Mouse (Mus musculus): ENCODE results near the gene Stard7. TPM values are rescaled to one million over a fixed set of nuclear protein-coding genes. Genes with fewer than 3 reads are reported as not detected.

Gene Stard7
- 100 to 1,000 TPM; 157 to 170 TPM for total RNA-seq (2021)

GRCm38 (mm10) chr2:127269491-127270299 lies at the start of gene Stard7:
TSS of gene Stard7 (plus strand) at chr2:127270218.
- intact Hi-C loops (cut with DNase I) = loop anchor here (2.0 kb wide), 1 partner anchor 21 kb away; no protein-coding TSS in a partner anchor
- peak; percentile 93 to 94 for DNase-seq

DNA sequence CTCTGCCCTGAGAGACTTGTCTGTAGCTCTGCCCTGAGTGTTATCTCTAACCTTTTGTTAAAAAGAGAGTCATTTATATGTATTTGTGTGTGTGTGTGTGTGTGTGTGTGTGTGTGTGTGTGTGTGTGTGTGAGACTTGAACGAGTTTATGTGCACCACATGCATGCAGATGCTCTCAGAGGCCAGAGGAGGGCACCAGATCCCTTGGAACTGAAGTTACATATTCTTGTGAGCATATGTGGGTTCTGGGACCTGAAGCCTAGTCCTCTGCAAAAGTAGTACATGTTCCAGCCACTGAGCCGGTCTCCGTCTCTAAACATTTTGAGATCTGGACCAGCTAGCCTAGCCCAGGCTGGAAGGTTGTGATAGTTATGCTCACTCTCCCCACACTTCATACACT lies 44.8 kb upstream of the Stard7 start:
- intact Hi-C loops (cut with DNase I) = no loop called here

GRCm38 (mm10) chr2:127237897-127238610 lies 32.0 kb upstream of the Stard7 start:
- intact Hi-C loops (cut with DNase I) = no loop called here
- no peak for DNase-seq

More for the DNA sequence above, 44.8 kb upstream of the Stard7 start:
- no peak for DNase-seq

GRCm38 (mm10) chr2:127240065-127240464 lies 30.0 kb upstream of the Stard7 start:
- intact Hi-C loops (cut with DNase I) = no loop called here
- DNase-seq = no peak

DNA sequence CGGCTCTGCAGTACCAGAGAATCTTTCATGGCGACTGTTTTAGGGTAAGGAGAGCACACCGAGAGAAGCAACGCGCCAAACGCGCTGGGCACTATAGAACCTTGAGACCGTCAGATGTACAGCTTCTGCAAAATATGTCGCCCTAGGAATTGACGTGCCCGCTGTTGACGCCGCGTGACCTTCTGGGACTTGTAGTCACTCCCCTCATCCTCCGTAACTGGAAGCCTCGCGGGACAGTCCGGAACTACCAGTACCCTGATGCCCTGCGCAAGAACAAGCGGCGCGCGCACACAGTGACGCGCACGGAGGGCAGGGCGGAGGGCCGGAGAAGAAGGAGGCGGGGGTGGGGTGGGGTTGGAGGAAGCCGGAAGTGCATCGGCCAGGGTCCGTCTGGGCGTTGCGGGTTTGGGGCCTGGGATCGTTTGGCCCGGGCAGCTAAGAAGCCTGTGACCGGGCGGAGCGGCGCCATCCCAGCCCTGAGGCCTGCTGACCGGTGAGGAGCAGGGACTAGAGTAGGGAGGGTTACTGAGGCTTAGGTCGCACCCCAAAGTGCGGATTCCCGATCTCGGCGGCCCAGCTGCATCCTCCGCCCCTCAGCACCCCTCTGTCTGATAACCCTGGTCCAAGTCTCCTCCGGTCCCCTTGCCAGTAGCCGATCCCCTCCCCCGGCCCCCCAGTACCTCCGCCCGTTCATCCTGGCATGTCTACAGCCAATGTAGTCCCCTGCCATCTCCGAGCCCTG lies 22.3 kb upstream of the Stard7 start, which contains the start of the genes Ciao1 and Tmem127:
Gene Ciao1, minus strand, starts transcription at position 225 of the 742 bp plus-strand sequence.
Gene Tmem127, plus strand, starts transcription at position 317 of the 742 bp plus-strand sequence.
- peak; percentile 94 to 95 for DNase-seq
- intact Hi-C loops (cut with DNase I) = loop anchor here (2.0 to 5.0 kb wide), 4 partner anchors 23 to 315 kb away; partner anchors contain the start of genes 1810024B03Rik, Snrnp200, Sppl2a and Stard7

GRCm38 (mm10) chr2:127248334-127249004 lies 21.5 kb upstream of the Stard7 start:
- intact Hi-C loops (cut with DNase I) = loop anchor here (2.0 to 5.0 kb wide), 4 partner anchors 22 to 316 kb away; partner anchors contain the start of genes 1810024B03Rik, Snrnp200, Sppl2a and Stard7
- peak; percentile 35 to 40 for DNase-seq

GRCm38 (mm10) chr2:127250291-127251008 lies 19.6 kb upstream of the Stard7 start:
- DNase-seq = no peak
- intact Hi-C loops (cut with DNase I) = no loop called here

GRCm38 (mm10) chr2:127251457-127251856 lies 18.6 kb upstream of the Stard7 start:
- no peak for DNase-seq
- intact Hi-C loops (cut with DNase I) = no loop called here

GRCm38 (mm10) chr2:127251880-127252527 lies 18.0 kb upstream of the Stard7 start:
- peak in 1 of 2 experiments; percentile 36 for DNase-seq
- intact Hi-C loops (cut with DNase I) = no loop called here

DNA sequence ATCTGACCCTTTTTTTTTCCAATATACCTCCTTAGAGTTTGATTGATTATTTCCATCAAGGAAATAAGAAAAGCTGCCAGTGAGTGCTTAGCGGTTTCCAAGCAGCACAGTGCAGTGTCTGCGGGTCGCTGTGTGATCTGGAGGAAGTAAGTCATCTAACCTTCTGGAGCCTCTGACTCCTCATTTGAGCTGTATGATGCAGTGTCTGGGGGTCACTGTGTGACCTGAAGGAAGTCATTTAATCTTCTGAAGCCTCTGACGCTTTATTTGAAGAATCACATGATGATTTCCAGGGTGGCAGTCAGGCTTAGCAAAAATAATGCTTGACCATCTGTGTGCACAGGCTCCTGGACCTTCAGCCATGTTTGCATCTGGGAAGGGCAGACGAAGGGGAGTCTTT lies 17.2 kb upstream of the Stard7 start:
- intact Hi-C loops (cut with DNase I) = no loop called here
- no peak for DNase-seq

- no peak for DNase-seq
- intact Hi-C loops (cut with DNase I) = no loop called here
Measured at GRCm38 (mm10) chr2:127254604-127255134, 15.3 kb upstream of the Stard7 start.

DNA sequence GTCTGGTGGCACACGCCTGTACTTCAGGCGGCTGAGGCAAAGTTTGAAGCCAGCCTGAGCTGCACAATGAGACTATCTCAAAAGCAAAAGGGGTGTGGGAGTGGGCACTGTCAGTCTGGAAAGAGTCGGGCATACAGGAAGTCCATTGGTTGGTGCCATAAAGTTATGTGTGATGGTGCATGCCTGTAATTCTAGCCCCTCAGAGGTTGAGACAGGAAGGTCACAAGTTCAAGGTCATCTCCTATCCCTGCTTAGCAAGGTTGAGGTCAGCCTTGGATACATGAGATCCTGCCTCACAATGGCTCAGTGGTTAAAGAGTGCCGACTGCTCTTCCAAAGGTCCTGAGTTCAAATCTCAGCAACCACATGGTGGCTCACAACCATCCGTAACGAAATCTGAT lies 14.7 kb upstream of the Stard7 start:
- intact Hi-C loops (cut with DNase I) = no loop called here
- no peak for DNase-seq

DNA sequence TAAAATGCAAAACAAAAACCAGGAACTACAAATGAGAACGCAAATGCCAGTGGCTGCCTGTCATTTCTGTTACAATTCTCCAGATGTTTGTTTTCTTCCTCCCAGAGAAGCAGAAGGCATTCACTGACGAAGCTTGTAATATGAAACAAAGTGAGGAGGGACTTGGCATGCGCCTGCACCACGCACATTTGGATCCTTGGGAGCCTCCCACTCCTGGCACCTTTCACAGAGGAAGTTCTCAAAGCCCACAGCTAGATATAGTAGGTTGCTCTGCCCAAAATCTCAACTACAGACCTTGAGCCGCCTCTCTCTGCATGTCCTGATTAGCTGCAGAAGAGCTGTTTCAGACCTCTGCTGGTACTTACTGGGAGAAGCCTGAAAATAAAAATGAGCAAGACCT lies 10.7 kb upstream of the Stard7 start:
- DNase-seq = peak; percentile 28 to 41

GRCm38 (mm10) chr2:127262480-127262879 lies 7.5 kb upstream of the Stard7 start:
- intact Hi-C loops (cut with DNase I) = no loop called here
- no peak for DNase-seq

More for the DNA sequence above, 10.7 kb upstream of the Stard7 start:
- intact Hi-C loops (cut with DNase I) = no loop called here

DNA sequence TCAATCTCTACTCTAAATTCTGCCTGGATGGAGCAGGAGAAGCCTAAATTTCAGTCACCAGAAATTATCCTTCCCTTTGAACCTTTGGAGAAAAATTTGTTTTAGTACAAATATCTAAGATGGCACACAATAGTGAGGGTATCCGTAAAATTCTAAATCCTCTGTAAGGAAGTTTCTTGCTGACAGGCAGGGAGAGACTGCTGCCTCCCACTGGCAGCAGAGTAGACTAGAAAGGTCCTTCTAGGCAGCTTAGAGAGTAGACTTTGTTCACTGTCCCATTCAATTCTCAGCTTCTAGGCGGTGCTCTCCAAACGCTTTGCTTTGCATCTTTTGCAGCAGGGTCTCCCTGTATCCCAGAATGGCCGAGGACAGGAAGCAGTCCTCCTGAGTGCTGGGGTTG lies 2.2 kb upstream of the Stard7 start:
- intact Hi-C loops (cut with DNase I) = no loop called here
- no peak for DNase-seq

DNA sequence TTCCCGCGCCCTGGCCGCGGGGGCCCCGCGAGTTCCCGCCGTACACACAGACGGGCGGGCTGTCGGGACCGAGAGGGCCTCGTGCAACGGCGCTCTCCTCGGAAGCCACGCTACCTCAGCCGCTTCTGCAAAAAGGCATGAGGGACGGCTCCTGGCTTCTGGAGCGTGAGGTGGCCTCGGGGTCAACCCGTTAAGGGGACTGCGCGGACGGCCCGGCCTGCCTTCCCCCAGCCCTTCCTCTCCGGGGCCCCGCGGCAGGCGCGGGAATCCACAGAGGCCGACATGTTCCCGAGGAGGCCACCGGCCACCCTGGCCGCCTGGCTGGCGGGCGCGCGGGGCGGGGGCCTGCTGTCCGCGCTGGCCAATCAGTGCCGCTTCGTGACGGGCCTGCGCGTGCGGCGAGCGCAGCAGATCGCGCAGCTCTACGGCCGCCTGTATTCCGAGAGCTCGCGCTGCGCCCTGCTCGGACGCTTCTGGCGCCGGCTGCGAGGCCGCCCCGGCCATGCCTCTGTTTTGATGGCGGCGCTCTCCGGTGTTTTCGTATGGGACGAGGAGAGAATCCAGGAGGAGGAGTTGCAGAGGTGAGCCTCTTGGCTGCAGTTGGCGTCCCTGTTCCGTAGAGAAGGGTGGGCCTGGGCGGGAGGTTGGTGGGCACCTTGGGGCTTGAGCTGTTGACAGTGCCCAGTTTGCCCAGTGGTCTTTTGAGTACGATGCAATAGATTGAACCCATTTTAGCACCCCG lies 453 bp downstream of the Stard7 start:
- peak; percentile 86 to 91 for DNase-seq

GRCm38 (mm10) chr2:127271042-127271515 lies 1.1 kb downstream of the Stard7 start:
- no peak for DNase-seq
- intact Hi-C loops (cut with DNase I) = loop anchor here (2.0 kb wide), 1 partner anchor 22 kb away; no protein-coding TSS in a partner anchor

More for the DNA sequence above, 453 bp downstream of the Stard7 start:
- intact Hi-C loops (cut with DNase I) = loop anchor here (2.0 kb wide), 1 partner anchor 22 kb away; no protein-coding TSS in a partner anchor

All from heart, postnatal 36 days (tissue).